Mouse (Mus musculus) heart, postnatal 0 days (tissue): ENCODE data around the gene Lce1j.

ENCODE experiments used
- CTCF ChIP-seq: IDR thresholded peaks from 2 replicates; pipeline ENCODE4 v1.5.1; 2016; ENCODE audit warnings: antibody characterized with exemption, control low read depth, low read depth
- EP300 ChIP-seq: IDR thresholded peaks from 2 replicates; pipeline ENCODE4 v1.6.1; 2016; ENCODE audit warnings: antibody characterized with exemption, low read depth

- no peak for TF ChIP-seq CTCF
- TF ChIP-seq EP300, result no peak
These were observed 25.3 kb upstream of the Lce1j start for GRCm38 (mm10) chr3:92815581-92815980.
